Mouse (Mus musculus): ENCODE data around the gene Slc41a1.

Slc41a1 gene

GRCm38 (mm10) chr1:131828297-131829126 lies 1.2 kb downstream of the Slc41a1 start:
- peak; percentile 44 to 46 for DNase-seq

GRCm38 (mm10) chr1:131829279-131829678 lies 2.0 kb downstream of the Slc41a1 start:
- DNase-seq: no peak

GRCm38 (mm10) chr1:131830561-131830960 lies 3.3 kb downstream of the Slc41a1 start:
- no peak for DNase-seq

- DNase-seq: no peak
Observed at GRCm38 (mm10) chr1:131830971-131831641, 3.8 kb downstream of the Slc41a1 start.

GRCm38 (mm10) chr1:131837035-131837434 lies 9.7 kb downstream of the Slc41a1 start:
- DNase-seq: no peak

- DNase-seq: no peak
Observed at GRCm38 (mm10) chr1:131838542-131838941, 11.2 kb downstream of the Slc41a1 start.

GRCm38 (mm10) chr1:131839279-131839678 lies 12.0 kb downstream of the Slc41a1 start:
- DNase-seq: no peak

GRCm38 (mm10) chr1:131842221-131842620 lies 14.9 kb downstream of the Slc41a1 start:
- DNase-seq: no peak

- no peak for DNase-seq
Observed at GRCm38 (mm10) chr1:131843758-131844157, 16.5 kb downstream of the Slc41a1 start.

- DNase-seq: no peak
Observed at GRCm38 (mm10) chr1:131844883-131845282, 17.6 kb downstream of the Slc41a1 start.

GRCm38 (mm10) chr1:131846255-131846654 lies 19.0 kb downstream of the Slc41a1 start:
- peak; percentile 68 to 71 for DNase-seq

GRCm38 (mm10) chr1:131861811-131862210 lies 34.5 kb downstream of the Slc41a1 start:
- DNase-seq: no peak

- no peak for DNase-seq
Observed at GRCm38 (mm10) chr1:131865596-131865995, 38.3 kb downstream of the Slc41a1 start.

GRCm38 (mm10) chr1:131866304-131866999 lies 39.2 kb downstream of the Slc41a1 start:
- DNase-seq: peak in 1 of 2 experiments; percentile 8

GRCm38 (mm10) chr1:131867093-131867945 lies 40.0 kb downstream of the Slc41a1 start, which contains the start of gene Rab29:
Gene Rab29, plus strand, starts transcription at chr1:131867224.
- DNase-seq: peak; percentile 93 to 95

GRCm38 (mm10) chr1:131867946-131868290 lies 40.6 kb downstream of the Slc41a1 start:
- peak in 1 of 2 experiments; percentile 26 for DNase-seq

- DNase-seq: no peak
Observed at GRCm38 (mm10) chr1:131869561-131869960, 42.3 kb downstream of the Slc41a1 start.

- DNase-seq: no peak
Observed at GRCm38 (mm10) chr1:131872856-131873255, 45.6 kb downstream of the Slc41a1 start.

GRCm38 (mm10) chr1:131879816-131880215 lies 52.5 kb downstream of the Slc41a1 start:
- DNase-seq: no peak

- DNase-seq: peak; percentile 68 to 69
Observed at GRCm38 (mm10) chr1:131882787-131883186, 55.5 kb downstream of the Slc41a1 start.

GRCm38 (mm10) chr1:131886173-131886572 lies 58.9 kb downstream of the Slc41a1 start:
- no peak for DNase-seq

GRCm38 (mm10) chr1:131886641-131887040 lies 59.3 kb downstream of the Slc41a1 start:
- no peak for DNase-seq

All from B cell, adult 2 months (primary cell).